Comparison of ENCODE assay signal across 24 mouse cellular contexts in the genomic region with DNA sequence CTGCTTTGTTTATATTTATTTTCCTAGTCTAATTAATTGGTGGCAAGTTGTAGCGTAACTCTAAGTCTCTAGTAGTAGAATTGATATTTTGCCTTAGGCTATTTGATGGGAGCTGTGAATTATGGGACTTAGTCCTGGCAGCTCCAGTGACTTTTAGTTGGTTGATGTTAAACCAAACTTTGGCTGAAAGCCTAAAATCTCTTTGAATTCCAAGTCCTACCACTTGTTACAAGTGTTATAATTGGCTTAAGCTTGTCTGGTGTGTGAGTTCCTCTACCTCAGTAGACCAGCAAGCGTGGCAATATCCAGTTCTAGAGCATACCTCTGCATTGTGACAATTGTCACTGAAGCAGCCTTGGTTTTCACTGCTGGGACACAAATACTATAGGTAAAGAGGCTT. TPM values are rescaled to one million over a fixed set of nuclear protein-coding genes. Genes with fewer than 3 reads are reported as not detected.
DNase-seq lines count a peak whose midpoint lies in the region; ATAC-seq and TF ChIP-seq lines count a peak whose summit lies in the region.
"Had no signal": no experiment of that assay in that cellular context is flagged by ENCODE, and none has a peak within 500 bp of the region (broad histone marks: within the 10 kb centered on the region; RNA-seq: fewer than 3 reads in every experiment).

No protein-coding gene starts in this region.

- peak; percentile 10 for DNase-seq in embryonic facial prominence, embryonic 14.5 days (ENCODE audit: low spot score)
- no peak for DNase-seq in embryonic facial prominence, embryonic 10.5 days (ENCODE audit: low spot score)
- peak; percentile 91 for DNase-seq in kidney, adult 2 months
- peak; percentile 77 for DNase-seq in liver, adult 2 months (ENCODE audit: extremely low read depth, low read depth, low spot score)
- DNase-seq in liver, postnatal 0 days = no peak
- peak; percentile 30 for DNase-seq in lung, postnatal 36 days
- DNase-seq in lung, postnatal 10 days = no peak
- DNase-seq: adrenal gland, postnatal 10 days; B cell, adult 2 months; cerebellum, adult 11 months; cerebellum, adult 8-10 months; cerebellum, postnatal 14 days; embryo, embryonic 11 days; gastrocnemius, postnatal 10 days; heart, adult 2 months; heart, postnatal 4 days had no signal

- TF ChIP-seq EP300 in liver, postnatal 0 days (IDR thresholded peaks at IDR 0.05; ENCODE audit: low read depth) = no peak

- H3K4me2 ChIP-seq in embryonic facial prominence, embryonic 14.5 days (ENCODE audit: low read depth, low read length) = no peak overlapping the region
- H3K4me2 ChIP-seq in kidney, embryonic 16.5 days (replicated peaks; ENCODE audit: low read depth, low read length) = no peak overlapping the region
- H3K4me2 ChIP-seq in liver, postnatal 0 days (ENCODE audit: low read depth, low read length) = no peak overlapping the region
- H3K4me2 ChIP-seq: embryonic facial prominence, embryonic 12.5 days; forebrain, embryonic 12.5 days; heart, embryonic 12.5 days; hindbrain, embryonic 12.5 days had no signal

- peaks cover 40% of the 10 kb centered on the region for H3K36me3 ChIP-seq in embryonic facial prominence, embryonic 14.5 days (ENCODE audit: control insufficient read depth, insufficient read depth, low read length)
- H3K36me3 ChIP-seq in embryonic facial prominence, embryonic 10.5 days (replicated peaks) = peaks cover 16% of the 10 kb centered on the region
- peaks cover 4% of the 10 kb centered on the region; the same call in 1 of the 2 replicates for H3K36me3 ChIP-seq in kidney, adult 2 months (ENCODE audit: control insufficient read depth, insufficient read depth, low read length)
- peaks cover 27% of the 10 kb centered on the region for H3K36me3 ChIP-seq in kidney, embryonic 16.5 days (ENCODE audit: insufficient read depth, low read length)
- H3K36me3 ChIP-seq in liver, adult 2 months (ENCODE audit: control insufficient read depth, insufficient read depth, low read length) = no peaks in the 10 kb centered on the region
- H3K36me3 ChIP-seq in liver, postnatal 0 days (replicated peaks; ENCODE audit: insufficient read depth, low read length) = no peaks in the 10 kb centered on the region
- H3K36me3 ChIP-seq: G1E had no signal

- no peaks in the 10 kb centered on the region for H3K4me1 ChIP-seq in embryonic facial prominence, embryonic 14.5 days (ENCODE audit: control insufficient read depth, insufficient read depth, low read length)
- H3K4me1 ChIP-seq in embryonic facial prominence, embryonic 10.5 days = 0 out of 2 replicates have a peak, but pooled peaks cover 9% of the 10 kb centered on the region
- peaks cover 11% of the 10 kb centered on the region; the same call in 1 of the 2 replicates for H3K4me1 ChIP-seq in kidney, adult 2 months (ENCODE audit: control insufficient read depth, insufficient read depth, low read length)
- no peaks in the 10 kb centered on the region for H3K4me1 ChIP-seq in kidney, embryonic 16.5 days (ENCODE audit: insufficient read depth, low read length)
- no peaks in the 10 kb centered on the region; the same call in 1 of the 2 replicates for H3K4me1 ChIP-seq in liver, adult 2 months (ENCODE audit: control insufficient read depth, insufficient read depth, low read length)
- no peaks in the 10 kb centered on the region for H3K4me1 ChIP-seq in liver, postnatal 0 days (ENCODE audit: insufficient read depth)
- H3K4me1 ChIP-seq: embryonic facial prominence, embryonic 12.5 days; forebrain, embryonic 12.5 days; heart, embryonic 12.5 days; hindbrain, embryonic 12.5 days had no signal

- no peak for TF ChIP-seq POLR2A in kidney, adult 2 months (IDR thresholded peaks at IDR 0.05; ENCODE audit: low read depth, low read length)
- TF ChIP-seq POLR2A in liver, adult 2 months (IDR thresholded peaks at IDR 0.05; ENCODE audit: extremely low read depth, insufficient read depth, low read length) = no peak

- H3K79me2 ChIP-seq in liver, adult 2 months (ENCODE audit: control insufficient read depth, insufficient read depth, low read length) = no peaks in the 10 kb centered on the region

- H3K9ac ChIP-seq in embryonic facial prominence, embryonic 14.5 days (ENCODE audit: low read depth, low read length) = no peak overlapping the region
- no peak overlapping the region for H3K9ac ChIP-seq in kidney, embryonic 16.5 days (replicated peaks; ENCODE audit: low read length)
- no peak overlapping the region for H3K9ac ChIP-seq in liver, adult 2 months (ENCODE audit: low read depth, low read length)
- H3K9ac ChIP-seq in liver, postnatal 0 days (replicated peaks) = no peak overlapping the region
- H3K9ac ChIP-seq: embryonic facial prominence, embryonic 12.5 days; forebrain, embryonic 12.5 days; heart, embryonic 12.5 days; hindbrain, embryonic 12.5 days had no signal

- ATAC-seq in embryonic facial prominence, embryonic 14.5 days (ENCODE audit: low read depth) = no peak
- ATAC-seq in kidney, embryonic 16.5 days (ENCODE audit: low FRiP score, low TSS enrichment) = no peak
- no peak for ATAC-seq in liver, postnatal 0 days
- ATAC-seq: CD4-positive, CD25-positive, alpha-beta regulatory T cell, adult 4 months; forebrain, embryonic 16.5 days had no signal

- H3K9me3 ChIP-seq in embryonic facial prominence, embryonic 14.5 days (ENCODE audit: control insufficient read depth, low read length) = no peaks in the 10 kb centered on the region
- H3K9me3 ChIP-seq in embryonic facial prominence, embryonic 10.5 days = no peaks in the 10 kb centered on the region
- no peaks in the 10 kb centered on the region for H3K9me3 ChIP-seq in kidney, embryonic 16.5 days (ENCODE audit: low read length)
- no peaks in the 10 kb centered on the region for H3K9me3 ChIP-seq in liver, postnatal 0 days (ENCODE audit: low read length)
- H3K9me3 ChIP-seq: embryonic facial prominence, embryonic 12.5 days; forebrain, embryonic 12.5 days; heart, embryonic 12.5 days; hindbrain, embryonic 12.5 days had no signal

- H3K27ac ChIP-seq in embryonic facial prominence, embryonic 14.5 days (replicated peaks; ENCODE audit: low read depth, low read length) = no peak overlapping the region
- no peak overlapping the region for H3K27ac ChIP-seq in embryonic facial prominence, embryonic 10.5 days (replicated peaks)
- H3K27ac ChIP-seq in kidney, adult 2 months (ENCODE audit: insufficient read depth, low read depth, low read length) = no peak overlapping the region
- no peak overlapping the region for H3K27ac ChIP-seq in kidney, embryonic 16.5 days (ENCODE audit: low read length)
- no peak overlapping the region for H3K27ac ChIP-seq in liver, adult 2 months (replicated peaks; ENCODE audit: insufficient read depth, low read depth, low read length)
- no peak overlapping the region for H3K27ac ChIP-seq in liver, postnatal 0 days (ENCODE audit: low read depth)
- H3K27ac ChIP-seq: embryonic facial prominence, embryonic 12.5 days; forebrain, embryonic 12.5 days; heart, adult 2 months; hindbrain, embryonic 12.5 days had no signal

- 77% methylated on average over 2 of the region's 2 CpGs for WGBS in embryonic facial prominence, embryonic 14.5 days
- WGBS in embryonic facial prominence, embryonic 10.5 days = 91% methylated on average over 2 of the region's 2 CpGs
- 31% methylated on average over 2 of the region's 2 CpGs for WGBS in kidney, adult 2 months
- 67% methylated on average over 2 of the region's 2 CpGs for WGBS in kidney, embryonic 16.5 days
- 30% methylated on average over 2 of the region's 2 CpGs for WGBS in liver, adult 2 months
- 64% methylated on average over 2 of the region's 2 CpGs for WGBS in liver, postnatal 0 days (ENCODE audit: insufficient replicate concordance)

- no peaks in the 10 kb centered on the region for H3K27me3 ChIP-seq in embryonic facial prominence, embryonic 14.5 days (replicated peaks; ENCODE audit: control insufficient read depth, insufficient read depth, low read length)
- H3K27me3 ChIP-seq in embryonic facial prominence, embryonic 10.5 days (replicated peaks; ENCODE audit: low read depth, poor library complexity, severe bottlenecking) = no peaks in the 10 kb centered on the region
- H3K27me3 ChIP-seq in kidney, adult 2 months (replicated peaks; ENCODE audit: control insufficient read depth, insufficient read depth, low read length) = no peaks in the 10 kb centered on the region
- no peaks in the 10 kb centered on the region for H3K27me3 ChIP-seq in kidney, embryonic 16.5 days (ENCODE audit: insufficient read depth, low read length)
- H3K27me3 ChIP-seq in liver, adult 2 months (ENCODE audit: control insufficient read depth, insufficient read depth, low read length) = no peaks in the 10 kb centered on the region
- no peaks in the 10 kb centered on the region for H3K27me3 ChIP-seq in liver, postnatal 0 days (ENCODE audit: insufficient read depth, low read length)
- H3K27me3 ChIP-seq: embryonic facial prominence, embryonic 12.5 days; forebrain, embryonic 12.5 days; heart, embryonic 12.5 days; hindbrain, embryonic 12.5 days had no signal

- no peak for TF ChIP-seq CTCF in kidney, adult 2 months (conservative IDR thresholded peaks at IDR 0.05; ENCODE audit: insufficient read depth, insufficient read length, low read depth, low read length)
- no peak for TF ChIP-seq CTCF in liver, adult 2 months (IDR thresholded peaks at IDR 0.05; ENCODE audit: low read depth, low read length)
- TF ChIP-seq CTCF in liver, postnatal 0 days (IDR thresholded peaks at IDR 0.05; ENCODE audit: low read depth) = no peak

- no peak overlapping the region for H3K4me3 ChIP-seq in embryonic facial prominence, embryonic 14.5 days (ENCODE audit: low read depth, low read length)
- H3K4me3 ChIP-seq in embryonic facial prominence, embryonic 10.5 days = no peak overlapping the region
- H3K4me3 ChIP-seq in kidney, adult 2 months (ENCODE audit: insufficient read depth, low read depth, low read length) = no peak overlapping the region
- no peak overlapping the region for H3K4me3 ChIP-seq in kidney, embryonic 16.5 days (ENCODE audit: low read length)
- H3K4me3 ChIP-seq in liver, adult 2 months (ENCODE audit: insufficient read depth, low read depth, low read length) = no peak overlapping the region
- no peak overlapping the region for H3K4me3 ChIP-seq in liver, postnatal 0 days (ENCODE audit: low read depth, low read length)
- H3K4me3 ChIP-seq: embryonic facial prominence, embryonic 12.5 days; forebrain, embryonic 12.5 days; heart, adult 2 months; heart, embryonic 12.5 days; hindbrain, embryonic 12.5 days had no signal

RNA-seq across cellular contexts. Expression of gene Vldlr, which starts 17.1 kb away (rescaled TPM):
- polyA plus RNA-seq in embryonic facial prominence, embryonic 14.5 days (2014; fragmentation: Nextera tagmentation; extraction: Ambion mirVana) = 23.4 and 24.9 TPM in 2 replicates
- 3.7 and 4.8 TPM in 2 replicates for polyA plus RNA-seq in embryonic facial prominence, embryonic 10.5 days (2016; fragmentation: Nextera tagmentation; extraction: Ambion mirVana)
- 31.2 and 43.6 TPM in 2 replicates for polyA plus RNA-seq in kidney, adult 2 months (2012; rRNA removed)
- 37.9 and 40.0 TPM in 2 replicates for polyA plus RNA-seq in kidney, embryonic 16.5 days (2015; fragmentation: Nextera tagmentation; extraction: Ambion mirVana)
- total RNA-seq in liver, adult 2 months (2014; rRNA removed) = 5.2 and 7.3 TPM in 2 replicates
- polyA plus RNA-seq in liver, adult 2 months (2012; rRNA removed) = 3.8 and 9.1 TPM in 2 replicates
- polyA plus RNA-seq in liver, postnatal 0 days (2015; fragmentation: Nextera tagmentation; extraction: Ambion mirVana) = 0.96 and 1.2 TPM in 2 replicates
- polyA plus RNA-seq: CD4-positive, CD25-positive, alpha-beta regulatory T cell, adult 4 months; G1E had no signal

Comparison
In these comparisons a context has a peak if more than half of its experiments do, and no peak if none do; other contexts are left out.
1. DNase-seq: peak in embryonic facial prominence, embryonic 14.5 days (single experiment), kidney, adult 2 months (single experiment), liver, adult 2 months (single experiment) and lung, postnatal 36 days (single experiment); none in embryonic facial prominence, embryonic 10.5 days (single experiment), liver, postnatal 0 days (single experiment) and lung, postnatal 10 days (single experiment).